Comparison of ENCODE assay signal across 13 mouse cellular contexts in the genomic region with DNA sequence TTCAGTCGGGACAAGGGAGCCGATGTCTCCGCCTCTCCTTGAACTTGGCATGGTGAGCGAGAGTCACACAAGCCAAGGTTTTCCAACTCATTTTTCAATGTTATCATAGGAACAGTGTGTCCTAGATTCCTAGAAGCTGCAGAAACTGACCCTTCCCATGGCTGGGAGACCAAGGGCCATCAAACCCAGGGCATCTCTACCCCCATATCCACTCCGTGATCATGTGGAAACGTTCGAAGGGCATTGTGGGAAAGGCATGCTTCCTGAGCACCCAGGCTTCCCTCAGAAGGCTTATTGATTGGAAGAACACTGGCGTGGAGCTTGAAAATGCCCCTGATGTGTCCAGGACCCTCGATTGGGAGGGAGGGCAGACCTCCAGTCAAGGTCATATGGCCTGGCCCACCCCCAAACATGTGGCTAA.
DNase-seq lines count a peak whose midpoint lies in the region; ATAC-seq and TF ChIP-seq lines count a peak whose summit lies in the region.
"Had no signal": no experiment of that assay in that cellular context is flagged by ENCODE, and none has a peak within 500 bp of the region (broad histone marks: within the 10 kb centered on the region; RNA-seq: fewer than 3 reads in every experiment).

No protein-coding gene starts in this region.

- no peaks in the 10 kb centered on the region for H3K36me3 ChIP-seq in neural tube, embryonic 13.5 days
- H3K36me3 ChIP-seq: embryonic facial prominence, embryonic 15.5 days; midbrain, embryonic 12.5 days had no signal

- H3K27ac ChIP-seq in gastrocnemius, adult 2 months, result peak overlapping the region; percentile 70
- H3K27ac ChIP-seq in neural tube, embryonic 13.5 days (replicated peaks), result peak overlapping the region; percentile 23; the same call in 1 of the 2 replicates
- H3K27ac ChIP-seq: embryonic facial prominence, embryonic 15.5 days; midbrain, embryonic 12.5 days had no signal

- no peak overlapping the region for H3K4me2 ChIP-seq in neural tube, embryonic 13.5 days
- H3K4me2 ChIP-seq: embryonic facial prominence, embryonic 15.5 days; midbrain, embryonic 12.5 days had no signal

- intact Hi-C loops in gastrocnemius, adult 2 months (cut with DNase I), result no loop called here

- H3K4me3 ChIP-seq in gastrocnemius, adult 2 months, result no peak overlapping the region
- no peak overlapping the region for H3K4me3 ChIP-seq in neural tube, embryonic 13.5 days
- H3K4me3 ChIP-seq: embryonic facial prominence, embryonic 15.5 days; midbrain, embryonic 12.5 days had no signal

- peak; percentile 42 for DNase-seq in gastrocnemius, adult 2 months
- no peak for DNase-seq in gastrocnemius, postnatal 10 days
- DNase-seq in neural tube, embryonic 10.5 days (ENCODE audit: extremely low spot score, low spot score), result no peak
- DNase-seq in kidney, postnatal 10 days, result peak; percentile 37
- DNase-seq in testis, postnatal 10 days (ENCODE audit: low spot score), result peak; percentile 57
- no peak for DNase-seq in right cerebral cortex, adult 2 months (ENCODE audit: low spot score in 2 of 2)
- DNase-seq in layer of hippocampus, postnatal 25 days (ENCODE audit: extremely low spot score in 1 of 2, low spot score in 1 of 2), result no peak
- DNase-seq: cerebellum, postnatal 25 days; liver, postnatal 0 days; thymus, postnatal 25 days had no signal

- 89% methylated on average over 9 of the region's 9 CpGs for WGBS in neural tube, embryonic 13.5 days

- peaks cover 39% of the 10 kb centered on the region for H3K4me1 ChIP-seq in neural tube, embryonic 13.5 days (replicated peaks)

- ATAC-seq in neural tube, embryonic 13.5 days (ENCODE audit: low read depth), result no peak
- ATAC-seq: liver, postnatal 0 days had no signal

- H3K27me3 ChIP-seq in neural tube, embryonic 13.5 days, result no peaks in the 10 kb centered on the region
- H3K27me3 ChIP-seq: embryonic facial prominence, embryonic 15.5 days had no signal

- no peak overlapping the region for H3K9ac ChIP-seq in neural tube, embryonic 13.5 days
- H3K9ac ChIP-seq: embryonic facial prominence, embryonic 15.5 days; liver, postnatal 0 days; midbrain, embryonic 12.5 days had no signal

- TF ChIP-seq CTCF in gastrocnemius, adult 2 months (IDR thresholded peaks at IDR 0.05), result no peak

- H3K9me3 ChIP-seq in neural tube, embryonic 13.5 days, result no peaks in the 10 kb centered on the region
- H3K9me3 ChIP-seq: embryonic facial prominence, embryonic 15.5 days; midbrain, embryonic 12.5 days had no signal

Comparison
In these comparisons a context has a peak if more than half of its experiments do, and no peak if none do; other contexts are left out.
1. DNase-seq: peak in gastrocnemius, adult 2 months (single experiment), kidney, postnatal 10 days (single experiment) and testis, postnatal 10 days (single experiment); none in gastrocnemius, postnatal 10 days (single experiment), neural tube, embryonic 10.5 days (single experiment), right cerebral cortex, adult 2 months (0 of 2) and layer of hippocampus, postnatal 25 days (0 of 2).